In genomic region chr9:121642001-121642400, GRCm38 (mm10) we compare ENCODE assay signal across 8 mouse cellular contexts. TPM values are rescaled to one million over a fixed set of nuclear protein-coding genes. Genes with fewer than 3 reads are reported as not detected.
DNase-seq lines count a peak whose midpoint lies in the region; ATAC-seq and TF ChIP-seq lines count a peak whose summit lies in the region.

Gene Lyzl4, minus strand, starts transcription at chr9:121642096.

- no peaks in the 10 kb centered on the region for H3K4me1 ChIP-seq in ES-Bruce4 (ENCODE audit: control insufficient read depth, insufficient read depth, low read length)
- H3K4me1 ChIP-seq in hindbrain, embryonic 12.5 days, result peaks cover 20% of the 10 kb centered on the region

- peaks cover 3% of the 10 kb centered on the region; the same call in 1 of the 2 replicates for H3K27me3 ChIP-seq in ES-Bruce4 (ENCODE audit: control insufficient read depth, insufficient read depth, low read length, poor library complexity, severe bottlenecking)
- peaks cover 61% of the 10 kb centered on the region for H3K27me3 ChIP-seq in hindbrain, embryonic 12.5 days

- no peaks in the 10 kb centered on the region for H3K36me3 ChIP-seq in ES-Bruce4 (ENCODE audit: control insufficient read depth, insufficient read depth, low read length, poor library complexity, severe bottlenecking)
- no peaks in the 10 kb centered on the region for H3K36me3 ChIP-seq in hindbrain, embryonic 12.5 days

- no peak for TF ChIP-seq EP300 in ES-Bruce4 (IDR thresholded peaks at IDR 0.05; ENCODE audit: insufficient read depth, low read depth, low read length)

- TF ChIP-seq CTCF in ES-Bruce4 (IDR thresholded peaks at IDR 0.05; ENCODE audit: low read depth, low read length), result peak; percentile 39

- under 1% methylated on average over 25 of the region's 26 CpGs for WGBS in hindbrain, embryonic 12.5 days

- H3K27ac ChIP-seq in ES-Bruce4 (ENCODE audit: insufficient read depth, low read length), result no peak within 1 kb of the TSS
- H3K27ac ChIP-seq in hindbrain, embryonic 12.5 days, result no peak within 1 kb of the TSS

- peak; percentile 73 for ATAC-seq in hindbrain, embryonic 12.5 days (ENCODE audit: low FRiP score)

- peak within 1 kb of the TSS; percentile 44 for H3K9ac ChIP-seq in ES-Bruce4 (ENCODE audit: low read depth, poor library complexity, severe bottlenecking)
- H3K9ac ChIP-seq in hindbrain, embryonic 12.5 days, result peak within 1 kb of the TSS; percentile 55

- H3K4me3 ChIP-seq in ES-Bruce4 (ENCODE audit: low read depth, low read length), result peak within 1 kb of the TSS; percentile 78
- H3K4me3 ChIP-seq in hindbrain, embryonic 12.5 days, result peak within 1 kb of the TSS; percentile 48

- peak; percentile 81 for DNase-seq in cerebellum, adult 8-10 months
- DNase-seq in frontal cortex, postnatal 14 days (ENCODE audit: low spot score in 2 of 2), result peak; percentile 70 to 74
- peak; percentile 78 to 80 for DNase-seq in layer of hippocampus, postnatal 14 days (ENCODE audit: low spot score in 2 of 2)
- peak; percentile 90 for DNase-seq in lung, postnatal 10 days
- DNase-seq in retina, embryonic 14.5 days (ENCODE audit: low spot score), result peak; percentile 83
- DNase-seq in thymus, postnatal 25 days, result peak; percentile 78

- no peak for TF ChIP-seq POLR2A in ES-Bruce4 (IDR thresholded peaks at IDR 0.05; ENCODE audit: insufficient read depth, low read length)

- peak within 1 kb of the TSS; percentile 90 for H3K4me2 ChIP-seq in hindbrain, embryonic 12.5 days (replicated peaks)

- no peaks in the 10 kb centered on the region for H3K9me3 ChIP-seq in ES-Bruce4 (replicated peaks; ENCODE audit: control insufficient read depth, insufficient read depth, low read length, poor library complexity, severe bottlenecking)
- H3K9me3 ChIP-seq in hindbrain, embryonic 12.5 days (replicated peaks), result no peaks in the 10 kb centered on the region

RNA-seq across cellular contexts. Expression of gene Lyzl4, which starts in this region (rescaled TPM):
- polyA plus RNA-seq in ES-Bruce4 (2011; ENCODE audit: insufficient read depth, insufficient read length, low read depth, missing spikeins), result not detected in 2 replicates
- polyA plus RNA-seq in hindbrain, embryonic 12.5 days (2016; fragmentation: Nextera tagmentation; extraction: Ambion mirVana), result 0.33 TPM in 1 of 2 replicates, not detected in the other
- 1 to 10 TPM in 1 of 2 experiments, under 1 TPM in 1; 0.69 to 1.3 TPM for total RNA-seq in layer of hippocampus, postnatal 14 days (2021)

Comparison
In these comparisons a context has a peak if more than half of its experiments do, and no peak if none do; other contexts are left out.
1. Peak in ATAC-seq, H3K4me3 ChIP-seq, H3K9ac ChIP-seq and H3K4me2 ChIP-seq in hindbrain, embryonic 12.5 days; RNA of the gene not detected or under 1 TPM.